8 mouse cellular contexts compared by ENCODE assay signal in genomic region chr14:55106990-55107389, GRCm38 (mm10). TPM values are rescaled to one million over a fixed set of nuclear protein-coding genes. Genes with fewer than 3 reads are reported as not detected.
DNase-seq lines count a peak whose midpoint lies in the region; ATAC-seq and TF ChIP-seq lines count a peak whose summit lies in the region.
"Had no signal": no experiment of that assay in that cellular context is flagged by ENCODE, and none has a peak within 500 bp of the region (broad histone marks: within the 10 kb centered on the region; RNA-seq: fewer than 3 reads in every experiment).

No protein-coding gene starts in this region.

- no peak for ATAC-seq in liver, embryonic 14.5 days (ENCODE audit: insufficient read depth)
- ATAC-seq in midbrain, embryonic 15.5 days (replicated peaks): no peak

- intact Hi-C loops in gastrocnemius, adult 2 months (cut with DNase I): no loop called here

- DNase-seq in gastrocnemius, adult 2 months: no peak
- no peak for DNase-seq in gastrocnemius, postnatal 25 days
- DNase-seq in liver, embryonic 14.5 days (ENCODE audit: low read depth in 3 of 3, low spot score in 3 of 3): no peak
- DNase-seq in liver: no peak
- no peak for DNase-seq in limb, embryonic 10.5 days (ENCODE audit: low spot score)
- no peak for DNase-seq in frontal cortex, adult 2 months (ENCODE audit: extremely low spot score in 1 of 2, low spot score in 1 of 2)

- H3K4me1 ChIP-seq in liver, embryonic 14.5 days (replicated peaks; ENCODE audit: control insufficient read depth in 2 of 2, insufficient read depth in 2 of 2, low read length in 1 of 2): peaks cover 6 to 7% of the 10 kb centered on the region in 2 experiments; a peak in 3 of 4 replicates
- peaks cover 49% of the 10 kb centered on the region for H3K4me1 ChIP-seq in limb, embryonic 10.5 days
- H3K4me1 ChIP-seq in midbrain, embryonic 15.5 days: peaks cover 63% of the 10 kb centered on the region

- H3K4me2 ChIP-seq in liver, embryonic 14.5 days (ENCODE audit: low read depth): peak overlapping the region; percentile 91
- no peak overlapping the region for H3K4me2 ChIP-seq in midbrain, embryonic 15.5 days

- no peak for TF ChIP-seq CTCF in gastrocnemius, adult 2 months (IDR thresholded peaks at IDR 0.05)
- TF ChIP-seq CTCF in liver, embryonic 14.5 days (IDR thresholded peaks at IDR 0.05; ENCODE audit: low read depth): no peak

- TF ChIP-seq EP300 in liver, embryonic 14.5 days (IDR thresholded peaks at IDR 0.05; ENCODE audit: low read depth): no peak

- no peak overlapping the region for H3K4me3 ChIP-seq in gastrocnemius, adult 2 months
- H3K4me3 ChIP-seq in liver, embryonic 14.5 days (ENCODE audit: insufficient read depth in 1 of 2, low read depth in 2 of 2, low read length in 2 of 2): no peak overlapping the region; a peak in 1 of 4 replicates
- peak overlapping the region; percentile 62; the same call in 1 of the 2 replicates for H3K4me3 ChIP-seq in limb, embryonic 10.5 days
- no peak overlapping the region for H3K4me3 ChIP-seq in midbrain, embryonic 15.5 days

- H3K27ac ChIP-seq in gastrocnemius, adult 2 months: peak overlapping the region; percentile 88; the same call in 1 of the 2 replicates
- no peak overlapping the region for H3K27ac ChIP-seq in liver, embryonic 14.5 days
- H3K27ac ChIP-seq in limb, embryonic 10.5 days: no peak overlapping the region
- 0 out of 2 replicates have a peak overlapping the region, but pooled peaks have one; percentile 0 for H3K27ac ChIP-seq in midbrain, embryonic 15.5 days

- H3K9me3 ChIP-seq in liver, embryonic 14.5 days (ENCODE audit: control insufficient read depth, low read length): no peaks in the 10 kb centered on the region
- H3K9me3 ChIP-seq in limb, embryonic 10.5 days (replicated peaks): no peaks in the 10 kb centered on the region
- H3K9me3 ChIP-seq in midbrain, embryonic 15.5 days: no peaks in the 10 kb centered on the region
- H3K9me3 ChIP-seq: neural tube, embryonic 13.5 days had no signal

- H3K9ac ChIP-seq in liver, embryonic 14.5 days (replicated peaks): peak overlapping the region; percentile 64; the same call in 1 of the 2 replicates
- no peak overlapping the region for H3K9ac ChIP-seq in midbrain, embryonic 15.5 days

- H3K36me3 ChIP-seq in liver, embryonic 14.5 days (replicated peaks; ENCODE audit: control insufficient read depth, insufficient read depth, low read depth): no peaks in the 10 kb centered on the region
- H3K36me3 ChIP-seq in limb, embryonic 10.5 days: no peaks in the 10 kb centered on the region
- no peaks in the 10 kb centered on the region for H3K36me3 ChIP-seq in midbrain, embryonic 15.5 days (replicated peaks)
- H3K36me3 ChIP-seq: neural tube, embryonic 13.5 days had no signal

- H3K27me3 ChIP-seq in liver, embryonic 14.5 days (ENCODE audit: control insufficient read depth, insufficient read depth, low read length): peaks cover 14% of the 10 kb centered on the region
- H3K27me3 ChIP-seq in limb, embryonic 10.5 days (ENCODE audit: low read depth, poor library complexity, severe bottlenecking): peaks cover 50% of the 10 kb centered on the region
- no peaks in the 10 kb centered on the region for H3K27me3 ChIP-seq in midbrain, embryonic 15.5 days (replicated peaks)

- 76% methylated on average over 8 of the region's 8 CpGs for WGBS in liver, embryonic 14.5 days (ENCODE audit: insufficient replicate concordance)
- WGBS in limb, embryonic 10.5 days: 75% methylated on average over 8 of the region's 8 CpGs
- 63% methylated on average over 8 of the region's 8 CpGs for WGBS in midbrain, embryonic 15.5 days

RNA-seq across cellular contexts. Expression of gene Ap1g2, which starts 0.6 kb away (rescaled TPM):
- 1 to 10 TPM; 5.3 to 6.0 TPM for total RNA-seq in gastrocnemius, adult 2 months (2021)
- 1 to 10 TPM; 4.8 to 5.7 TPM for total RNA-seq in gastrocnemius, postnatal 25 days (2021)
- 12.7 and 13.4 TPM in 2 replicates for polyA plus RNA-seq in liver, embryonic 14.5 days (2012; rRNA removed)
- polyA plus RNA-seq in liver, embryonic 14.5 days (2014; fragmentation: Nextera tagmentation; extraction: Ambion mirVana): 18.6 and 21.2 TPM in 2 replicates
- 10.6 and 12.5 TPM in 2 replicates for polyA plus RNA-seq in limb, embryonic 10.5 days (2016; fragmentation: Nextera tagmentation; extraction: Ambion mirVana)
- polyA plus RNA-seq in midbrain, embryonic 15.5 days (2015; fragmentation: Nextera tagmentation; extraction: Ambion mirVana): 7.5 and 9.2 TPM in 2 replicates
- 15.5 and 18.3 TPM in 2 replicates for polyA plus RNA-seq in frontal cortex, adult 2 months (2012; rRNA removed)

RNA-seq across cellular contexts. Expression of gene Jph4, which starts 9.7 kb away (rescaled TPM):
- under 1 TPM in 1 of 2 experiments, not detected in 1; 0.08 TPM for total RNA-seq in gastrocnemius, adult 2 months (2021)
- under 1 TPM; 0.28 to 0.35 TPM for total RNA-seq in gastrocnemius, postnatal 25 days (2021)
- 0.04 and 0.15 TPM in 2 replicates for polyA plus RNA-seq in liver, embryonic 14.5 days (2012; rRNA removed)
- polyA plus RNA-seq in liver, embryonic 14.5 days (2014; fragmentation: Nextera tagmentation; extraction: Ambion mirVana): 0.04 TPM in 1 of 2 replicates, not detected in the other
- polyA plus RNA-seq in limb, embryonic 10.5 days (2016; fragmentation: Nextera tagmentation; extraction: Ambion mirVana): 0.03 and 0.08 TPM in 2 replicates
- polyA plus RNA-seq in midbrain, embryonic 15.5 days (2015; fragmentation: Nextera tagmentation; extraction: Ambion mirVana): 39.7 and 42.5 TPM in 2 replicates
- 228 and 231 TPM in 2 replicates for polyA plus RNA-seq in frontal cortex, adult 2 months (2012; rRNA removed)

RNA-seq across cellular contexts. Expression of gene Thtpa, which starts 12.4 kb away (rescaled TPM):
- 10 to 100 TPM; 12.6 to 14.3 TPM for total RNA-seq in gastrocnemius, adult 2 months (2021)
- 10 to 100 TPM; 10.5 to 11.1 TPM for total RNA-seq in gastrocnemius, postnatal 25 days (2021)
- polyA plus RNA-seq in liver, embryonic 14.5 days (2012; rRNA removed): 2.0 and 2.6 TPM in 2 replicates
- 4.3 and 4.6 TPM in 2 replicates for polyA plus RNA-seq in liver, embryonic 14.5 days (2014; fragmentation: Nextera tagmentation; extraction: Ambion mirVana)
- polyA plus RNA-seq in limb, embryonic 10.5 days (2016; fragmentation: Nextera tagmentation; extraction: Ambion mirVana): 22.0 and 25.6 TPM in 2 replicates
- 38.8 and 39.5 TPM in 2 replicates for polyA plus RNA-seq in midbrain, embryonic 15.5 days (2015; fragmentation: Nextera tagmentation; extraction: Ambion mirVana)
- 14.4 and 15.5 TPM in 2 replicates for polyA plus RNA-seq in frontal cortex, adult 2 months (2012; rRNA removed)

RNA-seq across cellular contexts. Expression of gene Zfhx2, which starts 14.9 kb away (rescaled TPM):
- total RNA-seq in gastrocnemius, adult 2 months (2021): 1 to 10 TPM; 5.1 to 6.0 TPM
- total RNA-seq in gastrocnemius, postnatal 25 days (2021): 1 to 10 TPM; 3.5 to 3.7 TPM
- polyA plus RNA-seq in liver, embryonic 14.5 days (2012; rRNA removed): 0.26 and 0.29 TPM in 2 replicates
- polyA plus RNA-seq in liver, embryonic 14.5 days (2014; fragmentation: Nextera tagmentation; extraction: Ambion mirVana): 0.61 and 0.62 TPM in 2 replicates
- 4.1 and 5.6 TPM in 2 replicates for polyA plus RNA-seq in limb, embryonic 10.5 days (2016; fragmentation: Nextera tagmentation; extraction: Ambion mirVana)
- polyA plus RNA-seq in midbrain, embryonic 15.5 days (2015; fragmentation: Nextera tagmentation; extraction: Ambion mirVana): 33.7 and 37.5 TPM in 2 replicates
- 13.4 and 15.0 TPM in 2 replicates for polyA plus RNA-seq in frontal cortex, adult 2 months (2012; rRNA removed)

Comparison
In these comparisons a context has a peak if more than half of its experiments do, and no peak if none do; other contexts are left out.
1. H3K27ac ChIP-seq: peak in gastrocnemius, adult 2 months (single experiment) and midbrain, embryonic 15.5 days (single experiment); none in liver, embryonic 14.5 days (single experiment) and limb, embryonic 10.5 days (single experiment).
2. RNA of gene Jph4, which starts 9.7 kb away (polyA plus RNA-seq): 228 to 231 TPM in frontal cortex, adult 2 months and 39.7 to 42.5 TPM in midbrain, embryonic 15.5 days; 0.03 to 0.08 TPM in limb, embryonic 10.5 days and 0.04 to 0.15 TPM in liver, embryonic 14.5 days; every median in the first group is over 10 times any median in the second.